Mouse (Mus musculus) forebrain, embryonic 14.5 days (tissue): ENCODE data around the gene Tctex1d2. TPM values are rescaled to one million over a fixed set of nuclear protein-coding genes. Genes with fewer than 3 reads are reported as not detected.

ENCODE experiments used
- ATAC-seq: fragments of 200-750 bp; cut with Nextera tagmentation; 2 replicates; pipeline ENCODE4 v1.8.0; 2017; ENCODE audit warnings: mild to moderate bottlenecking, moderate library complexity
- DNase-seq: peaks from one replicate; pipeline ENCODE4 v3.0.0-alpha.2; 2015; ENCODE audit warnings: low spot score
- H3K27ac ChIP-seq: fragments of 300-500 bp; sonication (generic); 2 replicates; pipeline ENCODE4 v1.5.1; 2014; ENCODE audit warnings: low read depth, mild to moderate bottlenecking, control low read depth, low read length, moderate library complexity
- H3K27me3 ChIP-seq: fragments of 300-500 bp; sonication (generic); replicated peaks from 2 replicates; pipeline ENCODE4 v1.6.1; 2014; ENCODE audit warnings: low read length, control low read depth, mixed read lengths; ENCODE audit not compliant: control insufficient read depth, insufficient read depth
- H3K36me3 ChIP-seq: fragments of 300-500 bp; sonication (generic); 2 replicates; pipeline ENCODE4 v1.6.1; 2014; ENCODE audit warnings: low read length, control low read depth; ENCODE audit not compliant: control insufficient read depth, insufficient read depth
- H3K4me1 ChIP-seq: fragments of 300-500 bp; sonication (generic); 2 replicates; pipeline ENCODE4 v1.6.1; 2014; ENCODE audit warnings: antibody characterized with exemption, low read length, control low read depth; ENCODE audit not compliant: control insufficient read depth, insufficient read depth
- H3K4me2 ChIP-seq: fragments of 300-500 bp; sonication (generic); 2 replicates; pipeline ENCODE4 v1.6.1; 2014; ENCODE audit warnings: mild to moderate bottlenecking, control low read depth, low read length
- H3K4me3 ChIP-seq: fragments of 300-500 bp; sonication (generic); 2 replicates; pipeline ENCODE4 v1.5.1; 2014; ENCODE audit warnings: low read depth, low read length, control low read depth
- H3K9ac ChIP-seq: fragments of 300-500 bp; sonication (generic); 2 replicates; pipeline ENCODE4 v1.6.1; 2014; ENCODE audit warnings: mild to moderate bottlenecking, low read length, control low read depth, moderate library complexity
- H3K9me3 ChIP-seq: fragments of 300-500 bp; sonication (generic); replicated peaks from 2 replicates; pipeline ENCODE4 v1.6.1; 2016; ENCODE audit warnings: low read length, control low read depth, mixed read lengths; ENCODE audit not compliant: control insufficient read depth
- WGBS: fragments of 180-500 bp; shearing (Covaris S2); extraction: QIAGEN DNeasy Blood & Tissue Kit; methylation state at CpG from one replicate; pipeline ENCODE4 v1.1.7; 2014; 5-methylcytosine and 5-hydroxymethylcytosine counted together
- polyA plus RNA-seq: library from polyadenylated mRNA; unstranded; fragments of >200 nt; fragmentation: Nextera tagmentation; extraction: Ambion mirVana; gene quantifications from 2 replicates; pipeline ENCODE4 v1.2.1, GENCODE M21; 2014

Gene Tctex1d2
- polyA plus RNA-seq, 1 experiment from 2014 or later: 42.6 TPM

- no peak overlapping the region for H3K9ac ChIP-seq
- no peaks in the 10 kb centered on the region for H3K4me1 ChIP-seq
- H3K27me3 ChIP-seq: no peaks in the 10 kb centered on the region
- no peak for DNase-seq
- no peak overlapping the region for H3K27ac ChIP-seq
- H3K36me3 ChIP-seq: peaks cover 10% of the 10 kb centered on the region
- ATAC-seq: no peak
- H3K9me3 ChIP-seq: no peaks in the 10 kb centered on the region
- H3K4me2 ChIP-seq: no peak overlapping the region
- no peak overlapping the region for H3K4me3 ChIP-seq
- WGBS: 76% methylated on average over 6 of the region's 6 CpGs
Measured at GRCm38 (mm10) chr16:32395679-32396540, 23.6 kb upstream of the Tctex1d2 start.

- Histone ChIP-seq H3K9me3 (no peaks in the 10 kb centered on the region), H3K36me3 (peaks cover 4% of the 10 kb centered on the region), H3K27ac (no peak overlapping the region), H3K4me2 (no peak overlapping the region), H3K27me3 (no peaks in the 10 kb centered on the region), H3K9ac (no peak overlapping the region), H3K4me3 (no peak overlapping the region), H3K4me1 (no peaks in the 10 kb centered on the region)
- DNase-seq: no peak
- ATAC-seq: no peak
- 69% methylated on average over 3 of the region's 3 CpGs for WGBS
Measured at GRCm38 (mm10) chr16:32396541-32396835, 23.0 kb upstream of the Tctex1d2 start.

- Histone ChIP-seq H3K27me3 (no peaks in the 10 kb centered on the region), H3K4me1 (no peaks in the 10 kb centered on the region), H3K9ac (no peak overlapping the region), H3K27ac (no peak overlapping the region), H3K36me3 (no peaks in the 10 kb centered on the region), H3K4me2 (no peak overlapping the region), H3K4me3 (no peak overlapping the region), H3K9me3 (no peaks in the 10 kb centered on the region)
- ATAC-seq: no peak
- DNase-seq: no peak
- WGBS: 73% methylated on average over 3 of the region's 3 CpGs
Measured at GRCm38 (mm10) chr16:32398206-32398605, 21.3 kb upstream of the Tctex1d2 start.

GRCm38 (mm10) chr16:32400267-32400666, 19.2 kb upstream of the Tctex1d2 start, which contains the start of gene Tm4sf19:
TSS of gene Tm4sf19 (plus strand) at chr16:32400506.
- H3K4me1 ChIP-seq: no peaks in the 10 kb centered on the region
- 87% methylated on average over 7 of the region's 7 CpGs for WGBS
- H3K27ac ChIP-seq: no peak within 1 kb of the TSS
- no peak for ATAC-seq
- H3K4me3 ChIP-seq: no peak within 1 kb of the TSS
- no peaks in the 10 kb centered on the region for H3K36me3 ChIP-seq
- H3K4me2 ChIP-seq: no peak within 1 kb of the TSS
- no peak for DNase-seq
- no peaks in the 10 kb centered on the region for H3K27me3 ChIP-seq
- H3K9ac ChIP-seq: no peak within 1 kb of the TSS
- no peaks in the 10 kb centered on the region for H3K9me3 ChIP-seq

- Histone ChIP-seq H3K9me3 (no peaks in the 10 kb centered on the region), H3K27me3 (no peaks in the 10 kb centered on the region), H3K4me2 (no peak overlapping the region), H3K36me3 (no peaks in the 10 kb centered on the region), H3K27ac (no peak overlapping the region), H3K4me3 (no peak overlapping the region), H3K4me1 (no peaks in the 10 kb centered on the region), H3K9ac (no peak overlapping the region)
- WGBS: 83% methylated on average over 9 of the region's 9 CpGs
- DNase-seq (no peak), ATAC-seq (no peak)
Measured at GRCm38 (mm10) chr16:32401335-32401965, 18.1 kb upstream of the Tctex1d2 start.

GRCm38 (mm10) chr16:32402818-32403217, 16.7 kb upstream of the Tctex1d2 start:
- WGBS: 87% methylated on average over 3 of the region's 3 CpGs
- no peaks in the 10 kb centered on the region for H3K36me3 ChIP-seq
- no peaks in the 10 kb centered on the region for H3K9me3 ChIP-seq
- H3K4me2 ChIP-seq: no peak overlapping the region
- H3K27ac ChIP-seq: no peak overlapping the region
- H3K27me3 ChIP-seq: no peaks in the 10 kb centered on the region
- no peak overlapping the region for H3K4me3 ChIP-seq
- H3K9ac ChIP-seq: no peak overlapping the region
- DNase-seq (no peak), ATAC-seq (no peak)
- H3K4me1 ChIP-seq: no peaks in the 10 kb centered on the region

- 93% methylated on average over 9 of the region's 9 CpGs for WGBS
- Histone ChIP-seq H3K36me3 (no peaks in the 10 kb centered on the region), H3K4me2 (no peak overlapping the region), H3K4me3 (no peak overlapping the region), H3K4me1 (no peaks in the 10 kb centered on the region), H3K27me3 (no peaks in the 10 kb centered on the region), H3K27ac (no peak overlapping the region), H3K9me3 (no peaks in the 10 kb centered on the region), H3K9ac (no peak overlapping the region)
- ATAC-seq (no peak), DNase-seq (no peak)
Measured at GRCm38 (mm10) chr16:32405716-32406115, 13.8 kb upstream of the Tctex1d2 start.

GRCm38 (mm10) chr16:32406671-32407070, 12.8 kb upstream of the Tctex1d2 start:
- 76% methylated on average over 6 of the region's 6 CpGs for WGBS
- Histone ChIP-seq H3K9me3 (no peaks in the 10 kb centered on the region), H3K27ac (no peak overlapping the region), H3K4me3 (no peak overlapping the region), H3K36me3 (no peaks in the 10 kb centered on the region), H3K27me3 (no peaks in the 10 kb centered on the region), H3K9ac (no peak overlapping the region), H3K4me1 (no peaks in the 10 kb centered on the region), H3K4me2 (no peak overlapping the region)
- ATAC-seq (no peak), DNase-seq (no peak)

- no peak overlapping the region for H3K27ac ChIP-seq
- no peak overlapping the region for H3K4me2 ChIP-seq
- no peak overlapping the region for H3K9ac ChIP-seq
- H3K27me3 ChIP-seq: no peaks in the 10 kb centered on the region
- H3K4me1 ChIP-seq: no peaks in the 10 kb centered on the region
- ATAC-seq: no peak
- WGBS: 84% methylated on average over 10 of the region's 10 CpGs
- no peak overlapping the region for H3K4me3 ChIP-seq
- H3K36me3 ChIP-seq: no peaks in the 10 kb centered on the region
- no peaks in the 10 kb centered on the region for H3K9me3 ChIP-seq
- DNase-seq: no peak
Measured at GRCm38 (mm10) chr16:32407730-32408129, 11.8 kb upstream of the Tctex1d2 start.
